Comparison of ENCODE assay signal across 14 mouse cellular contexts in the genomic region with DNA sequence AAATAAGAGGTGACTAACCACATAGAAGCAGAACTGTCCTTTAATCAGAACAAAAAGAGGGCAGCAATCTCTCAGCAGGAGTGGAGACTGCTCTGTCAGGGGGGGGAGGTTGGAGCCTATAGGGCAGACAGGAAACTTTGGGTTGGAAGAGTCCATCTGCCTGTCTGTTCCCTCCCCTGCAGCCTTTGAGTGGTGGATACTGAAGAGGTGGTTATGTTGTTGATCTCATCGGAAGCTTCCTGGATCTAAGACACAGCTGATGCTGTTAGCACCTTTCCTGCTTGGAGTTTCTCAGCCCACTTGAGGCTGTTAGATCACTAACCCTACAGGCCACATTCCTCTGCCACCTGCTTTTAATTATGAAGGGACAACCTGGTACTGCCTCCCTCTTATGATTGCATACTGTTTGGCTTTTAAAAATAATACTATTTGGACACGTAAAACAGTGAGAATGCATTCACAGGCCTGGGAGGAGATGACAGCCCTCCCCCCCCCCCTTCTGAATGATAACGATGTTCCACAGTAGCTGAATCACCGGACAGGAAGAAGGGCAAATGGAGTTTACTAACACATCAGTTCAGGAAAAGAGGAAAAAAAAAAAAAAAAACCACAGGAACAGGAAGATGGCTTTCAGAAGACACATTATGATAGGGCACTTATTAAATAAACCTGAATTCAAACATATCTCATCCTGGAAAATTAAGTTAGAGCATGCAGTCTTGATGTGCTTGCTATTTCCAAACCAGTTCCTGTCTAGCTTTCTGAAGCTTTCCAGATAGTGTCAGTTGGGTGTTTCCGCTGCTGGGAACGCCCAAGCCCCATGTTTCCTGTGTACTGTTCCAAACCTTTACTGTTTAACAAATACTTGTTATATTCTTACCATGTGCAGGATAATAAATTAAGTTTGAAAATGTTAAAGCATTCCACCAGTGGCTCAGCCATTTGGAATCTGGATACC. TPM values are rescaled to one million over a fixed set of nuclear protein-coding genes. Genes with fewer than 3 reads are reported as not detected.
DNase-seq lines count a peak whose midpoint lies in the region; ATAC-seq lines count a peak whose summit lies in the region.
"Had no signal": no experiment of that assay in that cellular context is flagged by ENCODE, and none has a peak within 500 bp of the region (broad histone marks: within the 10 kb centered on the region; RNA-seq: fewer than 3 reads in every experiment).

No protein-coding gene starts in this region.

- no peak overlapping the region for H3K27ac ChIP-seq in midbrain, embryonic 15.5 days
- H3K27ac ChIP-seq: forebrain, embryonic 15.5 days; neural tube, embryonic 13.5 days had no signal

- intact Hi-C loops in heart, postnatal 25 days (cut with DNase I), result no loop called here
- intact Hi-C loops in left cerebral cortex, postnatal 10 days (cut with DNase I), result no loop called here

- no peak for ATAC-seq in midbrain, embryonic 15.5 days (replicated peaks)
- ATAC-seq: forebrain, embryonic 15.5 days had no signal

- H3K4me3 ChIP-seq in midbrain, embryonic 15.5 days, result no peak overlapping the region
- H3K4me3 ChIP-seq: forebrain, embryonic 15.5 days; neural tube, embryonic 13.5 days had no signal

- 79% methylated on average over 6 of the region's 6 CpGs for WGBS in midbrain, embryonic 15.5 days

- H3K4me1 ChIP-seq in midbrain, embryonic 15.5 days, result no peaks in the 10 kb centered on the region
- H3K4me1 ChIP-seq: forebrain, embryonic 15.5 days; neural tube, embryonic 13.5 days had no signal

- no peak overlapping the region for H3K9ac ChIP-seq in midbrain, embryonic 15.5 days
- H3K9ac ChIP-seq: forebrain, embryonic 15.5 days; neural tube, embryonic 13.5 days had no signal

- no peaks in the 10 kb centered on the region for H3K9me3 ChIP-seq in midbrain, embryonic 15.5 days
- H3K9me3 ChIP-seq: forebrain, embryonic 15.5 days; neural tube, embryonic 13.5 days had no signal

- H3K27me3 ChIP-seq in midbrain, embryonic 15.5 days (replicated peaks), result no peaks in the 10 kb centered on the region
- H3K27me3 ChIP-seq: forebrain, embryonic 15.5 days; neural tube, embryonic 13.5 days had no signal

- H3K4me2 ChIP-seq in midbrain, embryonic 15.5 days, result no peak overlapping the region
- H3K4me2 ChIP-seq: forebrain, embryonic 15.5 days; neural tube, embryonic 13.5 days had no signal

- peak; percentile 26 for DNase-seq in embryo, embryonic 10 days (ENCODE audit: low spot score)
- no peak for DNase-seq in embryo, embryonic 9.5 days (ENCODE audit: extremely low spot score)
- peak; percentile 23 for DNase-seq in embryo, embryonic 11 days
- DNase-seq in heart, postnatal 25 days (ENCODE audit: low spot score), result peak; percentile 8
- DNase-seq in lung, postnatal 14 days, result peak; percentile 22
- no peak for DNase-seq in left cerebral cortex, postnatal 10 days (ENCODE audit: extremely low spot score in 1 of 2, low spot score in 2 of 2)
- DNase-seq in frontal cortex, postnatal 25 days (ENCODE audit: low spot score in 2 of 2), result no peak
- DNase-seq: cerebellum, adult 9-10 months had no signal

- H3K36me3 ChIP-seq in midbrain, embryonic 15.5 days (replicated peaks), result no peaks in the 10 kb centered on the region
- H3K36me3 ChIP-seq: forebrain, embryonic 15.5 days; neural tube, embryonic 13.5 days had no signal

RNA-seq across cellular contexts. Expression of gene Pde4b, which starts 41.9 kb away (rescaled TPM):
- total RNA-seq in heart, postnatal 25 days (2021), result 10 to 100 TPM; 24.3 to 34.2 TPM
- polyA plus RNA-seq in midbrain, embryonic 15.5 days (2015; fragmentation: Nextera tagmentation; extraction: Ambion mirVana), result 50.8 and 54.9 TPM in 2 replicates
- total RNA-seq in left cerebral cortex, postnatal 10 days (2021), result 10 to 100 TPM; 85.9 to 89.8 TPM

RNA-seq across cellular contexts. Expression of gene Gm12789, which starts 59.0 kb away (rescaled TPM):
- not detected for total RNA-seq in heart, postnatal 25 days (2021)
- not detected in 2 replicates for polyA plus RNA-seq in midbrain, embryonic 15.5 days (2015; fragmentation: Nextera tagmentation; extraction: Ambion mirVana)
- not detected for total RNA-seq in left cerebral cortex, postnatal 10 days (2021)
- polyA plus RNA-seq: C2C12; forebrain, embryonic 15.5 days; large intestine, adult 2 months; neural tube, embryonic 13.5 days; spleen, adult 2 months had no signal

Comparison
In these comparisons a context has a peak if more than half of its experiments do, and no peak if none do; other contexts are left out.
1. DNase-seq: peak in embryo, embryonic 10 days (single experiment), embryo, embryonic 11 days (single experiment), heart, postnatal 25 days (single experiment) and lung, postnatal 14 days (single experiment); none in embryo, embryonic 9.5 days (single experiment), left cerebral cortex, postnatal 10 days (0 of 2) and frontal cortex, postnatal 25 days (0 of 2).